Comparison of ENCODE assay signal across 23 mouse cellular contexts in the genomic region with DNA sequence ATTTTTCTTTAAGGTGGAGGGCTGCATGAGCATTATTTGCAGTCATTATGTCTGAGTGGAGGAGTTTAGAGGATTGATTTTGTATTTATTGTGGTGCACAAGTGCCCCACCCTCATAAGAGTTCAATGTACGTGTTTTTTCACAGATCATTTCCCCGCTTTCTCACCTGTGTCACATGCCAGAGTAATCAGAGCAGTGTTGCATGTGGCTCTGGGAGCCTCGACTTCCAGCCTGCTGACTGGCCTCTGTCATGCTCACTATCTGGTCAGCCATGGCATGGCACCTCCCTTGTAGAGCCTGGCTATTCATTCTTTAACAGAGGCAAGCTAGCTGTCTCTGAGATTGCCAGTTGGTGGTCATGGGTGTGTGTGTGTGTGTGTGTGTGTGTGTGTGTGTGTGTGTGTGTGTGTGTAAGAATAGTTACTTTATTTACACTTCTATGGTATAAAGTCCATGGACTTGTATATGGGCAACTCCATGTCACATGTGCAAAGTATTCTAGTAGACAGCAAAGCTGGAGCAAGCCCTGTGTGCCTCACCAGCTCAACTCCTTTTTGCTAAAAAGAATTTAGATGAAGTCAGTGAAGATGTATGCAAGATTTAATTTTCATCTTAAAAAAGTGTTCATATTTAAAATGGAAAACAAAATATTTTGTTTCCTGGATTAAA. TPM values are rescaled to one million over a fixed set of nuclear protein-coding genes. Genes with fewer than 3 reads are reported as not detected.
A peak's percentile ranks its signal among the peaks of the same experiment; 100 is the strongest.
DNase-seq lines count a peak whose midpoint lies in the region; ATAC-seq and TF ChIP-seq lines count a peak whose summit lies in the region.
"Had no signal": no experiment of that assay in that cellular context is flagged by ENCODE, and none has a peak within 500 bp of the region (broad histone marks: within the 10 kb centered on the region; RNA-seq: fewer than 3 reads in every experiment).

No protein-coding gene starts in this region.

- H3K4me1 ChIP-seq in liver, embryonic 16.5 days (ENCODE audit: control insufficient read depth, low read depth, low read length) = no peaks in the 10 kb centered on the region; the same call in 1 of the 2 replicates
- H3K4me1 ChIP-seq in liver, embryonic 12.5 days = no peaks in the 10 kb centered on the region
- H3K4me1 ChIP-seq in intestine, embryonic 16.5 days (ENCODE audit: control insufficient read depth, insufficient read depth, low read length) = no peaks in the 10 kb centered on the region
- peaks cover 9% of the 10 kb centered on the region; the same call in 1 of the 2 replicates for H3K4me1 ChIP-seq in liver, postnatal 0 days (ENCODE audit: insufficient read depth)
- H3K4me1 ChIP-seq: embryonic facial prominence, embryonic 12.5 days; embryonic facial prominence, embryonic 15.5 days; hindbrain, embryonic 15.5 days had no signal

- no peak overlapping the region for H3K4me2 ChIP-seq in liver, embryonic 16.5 days (ENCODE audit: low read depth, low read length)
- H3K4me2 ChIP-seq in liver, embryonic 12.5 days = no peak overlapping the region
- no peak overlapping the region for H3K4me2 ChIP-seq in intestine, embryonic 16.5 days (ENCODE audit: low read depth, low read length)
- H3K4me2 ChIP-seq in liver, postnatal 0 days (ENCODE audit: low read depth, low read length) = no peak overlapping the region
- H3K4me2 ChIP-seq: embryonic facial prominence, embryonic 12.5 days; embryonic facial prominence, embryonic 15.5 days; heart, embryonic 11.5 days; hindbrain, embryonic 12.5 days; hindbrain, embryonic 15.5 days had no signal

- H3K27me3 ChIP-seq in liver, embryonic 16.5 days (ENCODE audit: control insufficient read depth, insufficient read depth, low read depth, low read length) = no peaks in the 10 kb centered on the region
- no peaks in the 10 kb centered on the region for H3K27me3 ChIP-seq in liver, embryonic 12.5 days (replicated peaks)
- H3K27me3 ChIP-seq in intestine, embryonic 16.5 days (replicated peaks; ENCODE audit: control insufficient read depth, insufficient read depth, low read length) = no peaks in the 10 kb centered on the region
- H3K27me3 ChIP-seq in liver, postnatal 0 days (ENCODE audit: insufficient read depth, low read length) = no peaks in the 10 kb centered on the region
- H3K27me3 ChIP-seq: embryonic facial prominence, embryonic 12.5 days; embryonic facial prominence, embryonic 15.5 days; hindbrain, embryonic 12.5 days; hindbrain, embryonic 15.5 days had no signal

- H3K9ac ChIP-seq in liver, embryonic 16.5 days (ENCODE audit: low read depth, low read length) = no peak overlapping the region
- H3K9ac ChIP-seq in liver, embryonic 12.5 days = no peak overlapping the region
- no peak overlapping the region for H3K9ac ChIP-seq in intestine, embryonic 16.5 days (ENCODE audit: low read depth, low read length)
- H3K9ac ChIP-seq in liver, postnatal 0 days (replicated peaks) = no peak overlapping the region
- H3K9ac ChIP-seq: embryonic facial prominence, embryonic 12.5 days; embryonic facial prominence, embryonic 15.5 days; forebrain, postnatal 0 days; hindbrain, embryonic 12.5 days; hindbrain, embryonic 15.5 days had no signal

- peak overlapping the region; percentile 46 for H3K27ac ChIP-seq in gastrocnemius, adult 2 months
- H3K27ac ChIP-seq in liver, embryonic 16.5 days (ENCODE audit: low read length) = no peak overlapping the region
- H3K27ac ChIP-seq in liver, embryonic 12.5 days = no peak overlapping the region
- H3K27ac ChIP-seq in intestine, embryonic 16.5 days (ENCODE audit: low read length) = no peak overlapping the region
- H3K27ac ChIP-seq in liver, postnatal 0 days (ENCODE audit: low read depth) = no peak overlapping the region
- H3K27ac ChIP-seq: embryonic facial prominence, embryonic 12.5 days; embryonic facial prominence, embryonic 15.5 days; hindbrain, embryonic 12.5 days; hindbrain, embryonic 15.5 days had no signal

- ATAC-seq in liver, embryonic 16.5 days (ENCODE audit: low read depth) = peak; percentile 30; the same call in 1 of the 2 replicates
- ATAC-seq in liver, embryonic 12.5 days = no peak
- ATAC-seq in intestine, embryonic 16.5 days = peak; percentile 77
- ATAC-seq in liver, postnatal 0 days = peak; percentile 33
- ATAC-seq in inflammation-experienced regulatory T-cells, adult 6 months = no peak
- ATAC-seq: activated CD4-positive, CD25-positive, alpha-beta regulatory T cell, adult 4 months; forebrain, embryonic 14.5 days; forebrain, postnatal 0 days had no signal

- intact Hi-C loops in gastrocnemius, adult 2 months (cut with DNase I) = no loop called here

- H3K4me3 ChIP-seq in gastrocnemius, adult 2 months = no peak overlapping the region
- H3K4me3 ChIP-seq in liver, embryonic 16.5 days (ENCODE audit: low read depth, low read length) = no peak overlapping the region
- H3K4me3 ChIP-seq in liver, embryonic 12.5 days = no peak overlapping the region
- H3K4me3 ChIP-seq in intestine, embryonic 16.5 days (ENCODE audit: low read length) = no peak overlapping the region
- H3K4me3 ChIP-seq in liver, postnatal 0 days (ENCODE audit: low read depth, low read length) = no peak overlapping the region
- H3K4me3 ChIP-seq: embryonic facial prominence, embryonic 12.5 days; embryonic facial prominence, embryonic 15.5 days; hindbrain, embryonic 12.5 days; hindbrain, embryonic 15.5 days had no signal

- 72% methylated on average over 3 of the region's 3 CpGs for WGBS in liver, embryonic 16.5 days (ENCODE audit: insufficient replicate concordance)
- 70% methylated on average over 3 of the region's 3 CpGs for WGBS in liver, embryonic 12.5 days (ENCODE audit: insufficient replicate concordance)
- 58% methylated on average over 3 of the region's 3 CpGs for whole genome bisulfite sequencing in intestine, embryonic 16.5 days
- WGBS in liver, postnatal 0 days (ENCODE audit: insufficient replicate concordance) = 66% methylated on average over 3 of the region's 3 CpGs

- no peaks in the 10 kb centered on the region for H3K36me3 ChIP-seq in liver, embryonic 16.5 days (ENCODE audit: control insufficient read depth, insufficient read depth)
- peaks cover 18% of the 10 kb centered on the region; the same call in 1 of the 2 replicates for H3K36me3 ChIP-seq in liver, embryonic 12.5 days
- no peaks in the 10 kb centered on the region for H3K36me3 ChIP-seq in intestine, embryonic 16.5 days (ENCODE audit: control insufficient read depth, insufficient read depth, low read length)
- peaks cover 15% of the 10 kb centered on the region; the same call in 1 of the 2 replicates for H3K36me3 ChIP-seq in liver, postnatal 0 days (replicated peaks; ENCODE audit: insufficient read depth, low read length)
- H3K36me3 ChIP-seq: embryonic facial prominence, embryonic 12.5 days; hindbrain, embryonic 12.5 days; hindbrain, embryonic 15.5 days had no signal

- no peak for DNase-seq in gastrocnemius, adult 2 months
- DNase-seq in gastrocnemius, adult 18-20 months (ENCODE audit: low spot score) = no peak
- peak; percentile 12 for DNase-seq in liver, postnatal 0 days
- no peak for DNase-seq in adrenal gland, postnatal 10 days
- DNase-seq: adrenal gland, adult 8-10 months; adrenal gland, postnatal 36 days; cerebellum, adult 18-20 months; cerebellum, adult 9-10 months; cerebellum, postnatal 25 days; forebrain, postnatal 0 days; gastrocnemius, postnatal 10 days; gastrocnemius, postnatal 36 days had no signal

- no peak for TF ChIP-seq CTCF in gastrocnemius, adult 2 months (IDR thresholded peaks at IDR 0.05)
- no peak for TF ChIP-seq CTCF in liver, postnatal 0 days (IDR thresholded peaks at IDR 0.05; ENCODE audit: low read depth)

- no peaks in the 10 kb centered on the region for H3K9me3 ChIP-seq in liver, embryonic 16.5 days (replicated peaks; ENCODE audit: control insufficient read depth, low read length)
- no peaks in the 10 kb centered on the region for H3K9me3 ChIP-seq in liver, embryonic 12.5 days (replicated peaks)
- H3K9me3 ChIP-seq in intestine, embryonic 16.5 days (ENCODE audit: control insufficient read depth, low read length) = no peaks in the 10 kb centered on the region
- no peaks in the 10 kb centered on the region for H3K9me3 ChIP-seq in liver, postnatal 0 days (ENCODE audit: low read length)
- H3K9me3 ChIP-seq: embryonic facial prominence, embryonic 12.5 days; embryonic facial prominence, embryonic 15.5 days; hindbrain, embryonic 12.5 days; hindbrain, embryonic 15.5 days had no signal

- TF ChIP-seq EP300 in liver, postnatal 0 days (IDR thresholded peaks at IDR 0.05; ENCODE audit: low read depth) = no peak

RNA-seq across cellular contexts. Expression of gene Cdadc1, which starts 54.5 kb away (rescaled TPM):
- 10 to 100 TPM; 29.4 to 36.3 TPM for total RNA-seq in gastrocnemius, adult 2 months (2021)
- total RNA-seq in gastrocnemius, adult 18-20 months (2021) = 10 to 100 TPM; 30.8 TPM
- polyA plus RNA-seq in liver, embryonic 16.5 days (2015; fragmentation: Nextera tagmentation; extraction: Ambion mirVana) = 16.2 and 16.7 TPM in 2 replicates
- polyA plus RNA-seq in liver, embryonic 12.5 days (2016; fragmentation: Nextera tagmentation; extraction: Ambion mirVana) = 20.2 and 23.1 TPM in 2 replicates
- polyA plus RNA-seq in intestine, embryonic 16.5 days (2015; fragmentation: Nextera tagmentation; extraction: Ambion mirVana) = 30.4 and 32.3 TPM in 2 replicates
- 17.7 and 19.4 TPM in 2 replicates for polyA plus RNA-seq in liver, postnatal 0 days (2015; fragmentation: Nextera tagmentation; extraction: Ambion mirVana)
- total RNA-seq in adrenal gland, postnatal 10 days (2021) = 10 to 100 TPM; 59.4 to 61.1 TPM
- 10 to 100 TPM; 33.3 to 56.1 (median 37.0) TPM for polyA plus RNA-seq in inflammation-experienced regulatory T-cells, adult 6 months (2017; shearing (Covaris generic))

Comparison
In these comparisons a context has a peak if more than half of its experiments do, and no peak if none do; other contexts are left out.
1. ATAC-seq: peak in liver, embryonic 16.5 days (single experiment), intestine, embryonic 16.5 days (single experiment) and liver, postnatal 0 days (single experiment); none in liver, embryonic 12.5 days (single experiment) and inflammation-experienced regulatory T-cells, adult 6 months (single experiment).